Mouse (Mus musculus) intestine, embryonic 15.5 days (tissue): ENCODE measurements around the gene 4931409K22Rik. TPM values are rescaled to one million over a fixed set of nuclear protein-coding genes. Genes with fewer than 3 reads are reported as not detected.

Experiments used
- ATAC-seq: fragments of 200-750 bp; cut with Nextera tagmentation; 2 replicates; pipeline ENCODE4 v1.8.0; 2017; ENCODE audit warnings: moderate TSS enrichment, moderate library complexity
- H3K27ac ChIP-seq: fragments of 300-500 bp; sonication (generic); 2 replicates; pipeline ENCODE4 v1.5.1; 2015; ENCODE audit warnings: mild to moderate bottlenecking, inconsistent platforms
- H3K27me3 ChIP-seq: fragments of 300-500 bp; sonication (generic); replicated peaks from 2 replicates; pipeline ENCODE4 v1.6.1; 2015; ENCODE audit warnings: inconsistent platforms
- H3K36me3 ChIP-seq: fragments of 300-500 bp; sonication (generic); 2 replicates; pipeline ENCODE4 v1.6.1; 2015; ENCODE audit warnings: inconsistent platforms
- H3K4me1 ChIP-seq: fragments of 300-500 bp; sonication (generic); replicated peaks from 2 replicates; pipeline ENCODE4 v1.6.1; 2015; ENCODE audit warnings: inconsistent platforms
- H3K4me2 ChIP-seq: fragments of 300-500 bp; sonication (generic); replicated peaks from 2 replicates; pipeline ENCODE4 v1.6.1; 2015; ENCODE audit warnings: mild to moderate bottlenecking, inconsistent platforms
- H3K4me3 ChIP-seq: fragments of 300-500 bp; sonication (generic); replicated peaks from 2 replicates; pipeline ENCODE4 v1.5.1; 2015; ENCODE audit warnings: inconsistent platforms
- H3K9ac ChIP-seq: fragments of 300-500 bp; sonication (generic); 2 replicates; pipeline ENCODE4 v1.6.1; 2015; ENCODE audit warnings: inconsistent platforms
- H3K9me3 ChIP-seq: fragments of 300-500 bp; sonication (generic); 2 replicates; pipeline ENCODE4 v1.6.1; 2016; ENCODE audit warnings: inconsistent platforms
- WGBS: fragments of 180-500 bp; shearing (Covaris S2); methylation state at CpG from one replicate; pipeline ENCODE4 v1.1.7; 2015; 5-methylcytosine and 5-hydroxymethylcytosine counted together
- polyA plus RNA-seq: library from polyadenylated mRNA; unstranded; fragments of >200 nt; fragmentation: Nextera tagmentation; extraction: Ambion mirVana; gene quantifications from 2 replicates; pipeline ENCODE4 v1.2.1, GENCODE M21; 2015

The 4931409K22Rik gene
- polyA plus RNA-seq, 1 experiment from 2014 or later, result 0.05 TPM

DNA sequence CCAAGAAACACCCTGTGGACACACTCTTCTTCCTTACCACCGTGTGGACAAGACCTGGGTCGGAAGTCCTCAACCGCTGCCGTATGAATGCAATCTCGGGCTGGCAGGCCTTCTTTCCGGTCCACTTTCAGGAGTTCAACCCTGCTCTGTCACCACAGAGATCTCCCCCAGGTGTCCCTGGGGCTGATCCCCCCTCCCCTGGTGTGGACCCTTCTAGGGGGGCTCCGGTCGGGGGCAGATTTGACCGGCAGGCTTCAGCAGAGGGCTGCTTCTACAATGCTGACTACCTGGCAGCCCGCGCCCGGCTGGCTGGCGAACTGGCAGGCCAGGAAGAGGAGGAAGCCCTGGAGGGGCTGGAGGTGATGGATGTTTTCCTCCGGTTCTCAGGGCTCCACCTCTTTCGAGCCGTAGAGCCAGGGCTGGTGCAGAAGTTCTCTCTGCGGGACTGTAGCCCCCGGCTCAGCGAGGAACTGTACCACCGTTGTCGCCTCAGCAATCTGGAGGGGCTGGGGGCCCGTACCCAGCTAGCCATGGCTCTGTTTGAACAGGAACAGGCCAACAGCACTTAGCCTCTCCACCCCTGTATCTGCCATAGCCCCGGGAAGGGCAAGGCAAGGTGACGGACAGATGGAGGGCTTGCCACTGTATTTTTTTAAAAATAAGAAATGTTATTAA lies 35.3 kb upstream of the 4931409K22Rik start:
- Histone ChIP-seq H3K9ac (peak overlapping the region; percentile 10), H3K36me3 (peaks cover 21% of the 10 kb centered on the region), H3K27me3 (no peaks in the 10 kb centered on the region), H3K4me1 (peaks cover 25% of the 10 kb centered on the region), H3K27ac (0 out of 2 replicates have a peak overlapping the region, but pooled peaks have one; percentile 17), H3K9me3 (no peaks in the 10 kb centered on the region), H3K4me2 (peak overlapping the region; percentile 42), H3K4me3 (no peak overlapping the region)
- WGBS, result 48% methylated on average over 24 of the region's 24 CpGs
- no peak for ATAC-seq

GRCm38 (mm10) chr5:24591268-24591721 lies 34.7 kb upstream of the 4931409K22Rik start:
- Histone ChIP-seq H3K36me3 (peaks cover 21% of the 10 kb centered on the region), H3K9me3 (no peaks in the 10 kb centered on the region), H3K9ac (peak overlapping the region; percentile 10; the same call in 1 of the 2 replicates), H3K27ac (0 out of 2 replicates have a peak overlapping the region, but pooled peaks have one; percentile 17), H3K4me1 (peaks cover 19% of the 10 kb centered on the region), H3K4me2 (peak overlapping the region; percentile 42), H3K27me3 (no peaks in the 10 kb centered on the region), H3K4me3 (no peak overlapping the region)
- WGBS, result 34% methylated on average over 23 of the region's 23 CpGs
- ATAC-seq, result no peak

DNA sequence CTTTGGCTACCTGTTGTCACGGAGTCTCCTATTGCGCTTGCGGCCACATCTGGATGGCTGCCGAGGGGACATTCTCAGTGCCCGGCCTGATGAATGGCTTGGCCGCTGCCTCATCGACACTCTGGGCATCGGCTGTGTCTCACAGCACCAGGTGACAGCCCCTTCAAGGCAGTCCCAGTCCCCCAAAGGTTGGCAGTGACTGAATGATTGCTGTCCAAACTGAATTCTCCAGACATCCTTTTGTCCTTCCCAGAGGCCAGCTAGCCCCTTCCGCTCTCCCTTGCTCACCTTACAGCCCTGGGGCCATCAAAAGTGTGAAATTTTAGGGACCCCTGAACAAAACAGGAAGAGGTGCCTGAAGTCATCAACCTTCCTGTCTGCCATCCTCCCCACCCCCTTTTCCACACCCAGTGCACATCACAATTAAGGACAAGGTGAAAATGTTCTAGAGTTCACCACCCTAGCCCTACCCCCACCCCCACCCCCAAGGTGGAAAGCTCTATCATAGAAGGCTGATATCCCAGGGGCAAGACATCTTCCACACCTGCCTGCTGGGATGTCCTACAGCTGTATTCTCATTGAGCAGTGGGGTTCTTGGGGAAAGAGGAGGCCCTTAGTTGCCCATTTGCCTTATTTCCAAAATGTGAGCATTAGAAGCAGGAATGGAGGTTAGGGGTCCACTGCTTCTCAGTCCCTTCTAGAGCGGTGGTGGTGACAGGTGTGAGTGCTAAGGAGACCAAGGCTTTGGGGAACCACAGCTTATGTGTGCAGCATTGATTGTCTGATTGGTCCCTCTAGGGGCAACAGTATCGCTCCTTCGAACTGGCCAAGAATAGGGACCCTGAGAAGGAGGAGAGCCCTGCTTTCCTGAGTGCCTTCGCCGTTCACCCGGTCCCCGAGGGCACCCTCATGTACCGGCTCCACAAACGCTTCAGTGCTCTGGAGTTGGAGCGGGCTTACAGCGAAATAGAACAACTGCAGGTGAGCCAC lies 33.2 kb upstream of the 4931409K22Rik start:
- no peak for ATAC-seq
- H3K4me2 ChIP-seq, result no peak overlapping the region
- no peak overlapping the region for H3K27ac ChIP-seq
- no peak overlapping the region for H3K4me3 ChIP-seq
- H3K9me3 ChIP-seq, result no peaks in the 10 kb centered on the region
- no peak overlapping the region for H3K9ac ChIP-seq
- WGBS, result 91% methylated on average over 20 of the region's 20 CpGs
- peaks cover 23% of the 10 kb centered on the region for H3K4me1 ChIP-seq
- no peaks in the 10 kb centered on the region for H3K27me3 ChIP-seq
- peaks cover 21% of the 10 kb centered on the region for H3K36me3 ChIP-seq

DNA sequence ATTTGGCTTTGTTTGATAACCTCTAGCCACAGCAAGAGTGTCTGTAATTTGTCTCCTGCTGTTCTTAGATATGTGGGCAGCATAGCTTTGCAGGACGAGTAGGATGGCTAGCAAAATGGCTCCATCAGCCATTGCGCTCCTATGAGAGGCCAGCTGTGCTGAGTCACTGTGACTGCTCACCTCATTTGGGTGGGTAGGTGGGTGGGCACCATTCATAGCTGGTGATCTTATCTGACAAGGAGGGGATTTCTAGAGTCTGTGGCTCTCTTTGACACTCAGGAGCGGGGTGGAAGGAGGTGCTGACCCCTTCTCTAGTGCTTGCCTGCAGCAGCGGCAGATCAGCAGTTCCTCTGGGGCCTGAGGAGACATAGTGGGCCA lies 30.6 kb upstream of the 4931409K22Rik start:
- Histone ChIP-seq H3K9ac (peak overlapping the region; percentile 75), H3K4me1 (peaks cover 23% of the 10 kb centered on the region), H3K27ac (peak overlapping the region; percentile 58; the same call in 1 of the 2 replicates), H3K4me3 (peak overlapping the region; percentile 84), H3K27me3 (0 out of 2 replicates have a peak, but pooled peaks cover 3% of the 10 kb centered on the region), H3K4me2 (peak overlapping the region; percentile 80), H3K36me3 (peaks cover 16% of the 10 kb centered on the region), H3K9me3 (no peaks in the 10 kb centered on the region)
- 19% methylated on average over 4 of the region's 4 CpGs for WGBS
- ATAC-seq, result peak; percentile 10; the same call in 1 of the 2 replicates

- peak within 1 kb of the TSS; percentile 80 for H3K4me2 ChIP-seq
- 0 out of 2 replicates have a peak, but pooled peaks cover 3% of the 10 kb centered on the region for H3K27me3 ChIP-seq
- ATAC-seq, result peak; percentile 95
- H3K36me3 ChIP-seq, result peaks cover 11% of the 10 kb centered on the region
- peak within 1 kb of the TSS; percentile 75 for H3K9ac ChIP-seq
- H3K4me3 ChIP-seq, result peak within 1 kb of the TSS; percentile 84
- peaks cover 18% of the 10 kb centered on the region for H3K4me1 ChIP-seq
- H3K9me3 ChIP-seq, result no peaks in the 10 kb centered on the region
- under 1% methylated on average over 43 of the region's 43 CpGs for WGBS
- H3K27ac ChIP-seq, result peak within 1 kb of the TSS; percentile 58
These were observed 30.1 kb upstream of the 4931409K22Rik start, which contains the start of gene Chpf2 for GRCm38 (mm10) chr5:24586547-24587199. Gene Chpf2, plus strand, starts transcription at chr5:24586741.

DNA sequence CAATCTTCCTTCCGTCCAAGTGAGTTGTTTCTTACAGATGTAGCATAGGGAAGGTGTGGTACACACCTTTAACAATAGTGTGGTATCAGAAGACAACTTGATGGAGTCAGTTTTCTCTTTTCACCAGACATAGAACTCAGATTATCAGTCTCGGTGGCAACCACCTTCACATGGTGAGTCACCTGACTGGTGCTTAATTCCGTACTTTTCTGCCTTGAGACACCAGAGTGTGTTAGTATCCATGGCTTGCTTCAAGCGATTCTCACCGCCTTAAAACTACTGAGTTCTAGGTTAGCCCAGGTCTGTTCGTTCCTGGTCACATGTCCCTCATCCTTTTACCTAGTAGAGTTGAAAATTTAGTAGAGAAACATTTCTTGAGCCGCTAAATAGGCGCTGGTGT lies 29.5 kb upstream of the 4931409K22Rik start:
- peak overlapping the region; percentile 80 for H3K4me2 ChIP-seq
- H3K9ac ChIP-seq, result peak overlapping the region; percentile 75
- peak; percentile 29 for ATAC-seq
- peaks cover 13% of the 10 kb centered on the region for H3K4me1 ChIP-seq
- peak overlapping the region; percentile 84 for H3K4me3 ChIP-seq
- no peak overlapping the region for H3K27ac ChIP-seq
- H3K27me3 ChIP-seq, result 0 out of 2 replicates have a peak, but pooled peaks cover 3% of the 10 kb centered on the region
- WGBS, result 12% methylated on average over 8 of the region's 8 CpGs
- H3K36me3 ChIP-seq, result peaks cover 6% of the 10 kb centered on the region
- no peaks in the 10 kb centered on the region for H3K9me3 ChIP-seq

DNA sequence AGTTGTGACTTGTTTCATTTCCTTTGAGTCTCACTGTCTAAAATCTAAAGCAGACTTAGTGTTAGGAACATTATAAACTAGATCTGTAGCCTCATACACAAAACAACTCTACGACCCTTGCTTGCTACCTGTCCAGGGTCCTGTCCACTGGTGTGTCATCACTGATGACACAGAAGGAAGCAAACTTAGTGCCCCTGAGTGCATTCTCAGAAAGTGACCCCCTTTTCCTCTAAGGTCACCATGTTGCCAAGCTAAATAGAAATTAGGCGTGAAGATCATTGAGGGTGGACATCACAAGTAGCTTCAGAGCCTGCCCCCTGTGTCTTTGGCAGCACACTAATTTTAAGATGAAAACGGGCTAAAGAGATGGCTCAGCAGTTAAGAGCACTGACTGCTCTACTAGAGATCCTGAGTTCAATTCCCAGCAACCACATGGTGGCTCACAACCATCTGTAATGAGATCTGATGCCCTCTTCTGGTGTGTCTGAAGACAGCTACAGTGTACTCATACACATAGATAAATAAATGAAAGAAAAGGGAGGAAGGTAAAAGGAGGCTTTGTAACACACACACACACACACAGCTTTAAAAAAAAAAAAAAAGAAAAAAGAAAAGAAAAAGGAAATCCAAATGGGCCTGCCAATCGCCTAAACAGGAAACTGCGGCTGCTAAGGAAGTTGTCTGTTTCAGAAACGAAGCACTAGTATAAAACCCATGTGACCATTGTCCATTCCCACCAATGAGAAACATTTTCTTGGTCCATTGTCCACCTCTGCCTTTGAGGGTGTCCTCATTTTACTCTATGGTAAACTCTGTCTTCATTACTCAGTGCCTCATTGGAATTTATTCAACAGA lies 21.7 kb upstream of the 4931409K22Rik start:
- peak overlapping the region; percentile 50 for H3K4me3 ChIP-seq
- peaks cover 18% of the 10 kb centered on the region for H3K36me3 ChIP-seq
- H3K9ac ChIP-seq, result peak overlapping the region; percentile 49; the same call in 1 of the 2 replicates
- no peaks in the 10 kb centered on the region for H3K27me3 ChIP-seq
- no peaks in the 10 kb centered on the region for H3K9me3 ChIP-seq
- H3K4me1 ChIP-seq, result peaks cover 14% of the 10 kb centered on the region
- WGBS, result 59% methylated on average over 6 of the region's 6 CpGs
- H3K27ac ChIP-seq, result peak overlapping the region; percentile 85
- peak overlapping the region; percentile 66 for H3K4me2 ChIP-seq
- ATAC-seq, result 0 out of 2 replicates have a peak, but pooled peaks have one; percentile 1

DNA sequence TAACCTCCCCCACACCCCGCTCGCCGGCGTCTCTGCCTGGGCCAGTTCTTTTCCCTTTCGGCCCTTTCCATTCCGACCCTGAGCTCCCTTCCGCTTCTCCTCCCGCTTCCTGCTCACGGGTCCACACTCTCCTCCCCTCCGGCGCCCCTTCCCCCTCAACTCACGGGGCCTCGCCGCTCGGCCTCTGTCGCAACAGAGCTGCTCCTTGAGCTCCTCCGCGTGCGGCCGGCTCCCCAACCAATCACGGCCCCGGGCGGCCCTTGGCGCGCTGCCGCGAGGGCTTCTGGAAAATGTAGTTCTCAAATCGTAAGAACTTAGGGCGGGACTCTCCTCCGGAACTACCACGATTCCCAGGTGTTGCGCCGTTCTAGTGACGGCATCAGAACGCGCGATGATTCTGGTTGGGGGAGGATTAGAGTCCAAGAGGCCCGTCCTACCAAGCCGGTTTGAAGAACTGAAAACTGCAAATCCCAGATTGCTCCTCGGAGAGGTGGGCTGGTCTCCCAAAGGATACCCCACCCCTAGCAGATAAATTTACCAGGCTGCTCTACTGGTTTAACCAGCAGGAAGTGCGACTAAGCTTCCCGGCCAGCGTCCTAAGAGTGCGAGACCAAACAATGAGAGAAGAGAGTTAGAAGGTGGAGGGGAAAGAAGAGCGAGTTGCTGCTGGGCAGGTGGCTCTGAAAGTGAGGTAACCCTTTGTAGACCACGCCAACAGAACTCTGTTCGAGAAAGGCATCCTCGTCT lies 20.7 kb upstream of the 4931409K22Rik start, which contains the start of gene Abcf2:
Gene Abcf2 (minus strand): TSS at position 285 of the 747 bp plus-strand sequence.
- under 1% methylated on average over 48 of the region's 48 CpGs for WGBS
- H3K36me3 ChIP-seq, result peaks cover 28% of the 10 kb centered on the region
- peak within 1 kb of the TSS; percentile 83 for H3K4me3 ChIP-seq
- no peaks in the 10 kb centered on the region for H3K9me3 ChIP-seq
- H3K27me3 ChIP-seq, result no peaks in the 10 kb centered on the region
- H3K27ac ChIP-seq, result peak within 1 kb of the TSS; percentile 85
- H3K4me1 ChIP-seq, result peaks cover 14% of the 10 kb centered on the region
- peak; percentile 98 for ATAC-seq
- peak within 1 kb of the TSS; percentile 72 for H3K4me2 ChIP-seq
- peak within 1 kb of the TSS; percentile 76 for H3K9ac ChIP-seq

GRCm38 (mm10) chr5:24576801-24577182 lies 20.2 kb upstream of the 4931409K22Rik start:
- Histone ChIP-seq H3K9ac (peak overlapping the region; percentile 76), H3K4me2 (peak overlapping the region; percentile 72), H3K4me3 (peak overlapping the region; percentile 83), H3K4me1 (peaks cover 14% of the 10 kb centered on the region), H3K9me3 (no peaks in the 10 kb centered on the region), H3K27me3 (no peaks in the 10 kb centered on the region), H3K36me3 (peaks cover 33% of the 10 kb centered on the region), H3K27ac (peak overlapping the region; percentile 71)
- under 1% methylated on average over 32 of the region's 32 CpGs for WGBS
- peak; percentile 46 for ATAC-seq

DNA sequence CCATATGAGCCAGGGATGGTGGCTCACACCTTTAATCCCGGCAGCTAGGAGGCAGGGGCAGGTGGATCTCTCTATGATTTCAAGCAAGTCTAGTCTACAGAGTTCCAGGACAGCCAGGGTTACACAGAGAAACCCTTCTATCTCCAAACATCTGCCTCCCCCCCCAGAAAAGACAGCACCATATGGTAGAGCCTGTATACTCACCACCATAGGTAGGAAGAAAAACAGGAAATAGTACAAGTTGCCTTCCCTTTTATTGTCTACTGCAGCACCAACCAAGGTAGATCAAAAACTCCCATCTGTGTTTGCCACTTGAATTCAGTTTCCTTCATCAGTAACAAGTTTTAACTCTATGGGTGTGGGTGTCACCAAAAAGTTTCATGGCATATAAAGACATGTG lies 19.3 kb upstream of the 4931409K22Rik start:
- H3K27ac ChIP-seq, result no peak overlapping the region
- H3K9me3 ChIP-seq, result no peaks in the 10 kb centered on the region
- peaks cover 35% of the 10 kb centered on the region for H3K36me3 ChIP-seq
- H3K4me3 ChIP-seq, result peak overlapping the region; percentile 83
- no peak overlapping the region for H3K9ac ChIP-seq
- H3K27me3 ChIP-seq, result no peaks in the 10 kb centered on the region
- no peak for ATAC-seq
- WGBS, result 79% methylated on average over 1 of the region's 1 CpGs
- H3K4me1 ChIP-seq, result peaks cover 14% of the 10 kb centered on the region
- H3K4me2 ChIP-seq, result peak overlapping the region; percentile 72
